Mouse (Mus musculus) ES-Bruce4 (cell line): ENCODE measurements around the gene Atxn2l.

ENCODE experiments used
- CTCF ChIP-seq: IDR thresholded peaks from one replicate; pipeline ENCODE4 v1.8.1; 2011; ENCODE audit warnings: low read depth, low read length
- EP300 ChIP-seq: IDR thresholded peaks from 2 replicates; pipeline ENCODE4 v1.6.1; 2011; ENCODE audit warnings: low read depth, low read length; ENCODE audit not compliant: insufficient read depth
- POLR2A ChIP-seq: IDR thresholded peaks from one replicate; pipeline ENCODE4 v1.8.1; 2011; ENCODE audit warnings: low read length; ENCODE audit not compliant: insufficient read depth

GRCm38 (mm10) chr7:126507126-126507778 lies 4.0 kb upstream of the Atxn2l start:
- TF ChIP-seq EP300 (no peak), CTCF (no peak), POLR2A (no peak)
